Mouse (Mus musculus): ENCODE measurements around the gene P2rx7. TPM values are rescaled to one million over a fixed set of nuclear protein-coding genes. Genes with fewer than 3 reads are reported as not detected.

Gene P2rx7
- total RNA-seq (2012; rRNA removed) = 10.5 and 13.5 TPM in 2 replicates

- H3K9me3 ChIP-seq (ENCODE audit: control insufficient read depth, insufficient read depth, low read depth, low read length) = no peaks in the 10 kb centered on the region
- H3K4me3 ChIP-seq (ENCODE audit: insufficient read depth in 1 of 2, low read depth in 1 of 2, low read length in 2 of 2, poor library complexity in 1 of 2, severe bottlenecking in 1 of 2) = peak within 1 kb of the TSS; percentile 26 to 38; a peak in 3 of 4 replicates
- H3K27ac ChIP-seq (ENCODE audit: insufficient read depth, low read depth, low read length, poor library complexity, severe bottlenecking) = no peak within 1 kb of the TSS
- H3K4me1 ChIP-seq (ENCODE audit: control insufficient read depth in 2 of 2, insufficient read depth in 2 of 2, low read length in 2 of 2, poor library complexity in 1 of 2) = peaks cover 4 to 9% of the 10 kb centered on the region in 2 experiments; a peak in 3 of 4 replicates
- peak within 1 kb of the TSS; percentile 36 for H3K9ac ChIP-seq (ENCODE audit: insufficient read depth, low read depth, low read length, poor library complexity, severe bottlenecking)
- DNase-seq (ENCODE audit: low read depth, low spot score) = no peak
- in situ Hi-C loops (cut with MboI; ENCODE audit: low sequenced_read_pairs in 2 of 2, unreplicated experiment in 2 of 2) = no loop called here
- no peaks in the 10 kb centered on the region; the same call in 1 of the 2 replicates for H3K36me3 ChIP-seq (ENCODE audit: control insufficient read depth, insufficient read depth, low read length, poor library complexity, severe bottlenecking)
- TF ChIP-seq ZC3H11A (IDR thresholded peaks at IDR 0.05; ENCODE audit: borderline replicate concordance, low read depth, low read length) (no peak), ZNF384 (IDR thresholded peaks at IDR 0.05; ENCODE audit: low read depth, low read length) (no peak), CHD2 (IDR thresholded peaks at IDR 0.05; ENCODE audit: low read depth, low read length) (no peak), MAFK (IDR thresholded peaks at IDR 0.05; ENCODE audit: insufficient read depth, low read depth, low read length) (no peak), HCFC1 (IDR thresholded peaks at IDR 0.05; ENCODE audit: borderline replicate concordance, insufficient read depth, low read length) (no peak)
Observed at GRCm38 (mm10) chr5:122643701-122644100, at the start of gene P2rx7. Gene P2rx7, plus strand, starts transcription at chr5:122643911.

GRCm38 (mm10) chr5:122595470-122595869 is 48.2 kb upstream of the P2rx7 start:
- no peaks in the 10 kb centered on the region for H3K9me3 ChIP-seq (ENCODE audit: control insufficient read depth, insufficient read depth, low read depth, low read length)
- in situ Hi-C loops (cut with MboI; ENCODE audit: low sequenced_read_pairs in 2 of 2, unreplicated experiment in 2 of 2) = no loop called here
- 0 out of 2 replicates have a peak, but pooled peaks cover 2% of the 10 kb centered on the region for H3K36me3 ChIP-seq (ENCODE audit: control insufficient read depth, insufficient read depth, low read length, poor library complexity, severe bottlenecking)
- H3K4me3 ChIP-seq (ENCODE audit: insufficient read depth in 1 of 2, low read depth in 1 of 2, low read length in 2 of 2, poor library complexity in 1 of 2, severe bottlenecking in 1 of 2) = no peak overlapping the region
- TF ChIP-seq ZC3H11A (IDR thresholded peaks at IDR 0.05; ENCODE audit: borderline replicate concordance, low read depth, low read length) = no peak
- no peak for TF ChIP-seq ZNF384 (IDR thresholded peaks at IDR 0.05; ENCODE audit: low read depth, low read length)
- no peak for TF ChIP-seq CHD2 (IDR thresholded peaks at IDR 0.05; ENCODE audit: low read depth, low read length)
- TF ChIP-seq MAFK (IDR thresholded peaks at IDR 0.05; ENCODE audit: insufficient read depth, low read depth, low read length) = no peak
- TF ChIP-seq HCFC1 (IDR thresholded peaks at IDR 0.05; ENCODE audit: borderline replicate concordance, insufficient read depth, low read length) = no peak
- H3K9ac ChIP-seq (ENCODE audit: insufficient read depth, low read depth, low read length, poor library complexity, severe bottlenecking) = no peak overlapping the region
- no peak for DNase-seq (ENCODE audit: low read depth, low spot score)
- H3K4me1 ChIP-seq (ENCODE audit: control insufficient read depth in 2 of 2, insufficient read depth in 2 of 2, low read length in 2 of 2, poor library complexity in 1 of 2) = no peaks in the 10 kb centered on the region
- H3K27ac ChIP-seq (ENCODE audit: insufficient read depth, low read depth, low read length, poor library complexity, severe bottlenecking) = no peak overlapping the region

- in situ Hi-C loops (cut with MboI; ENCODE audit: low sequenced_read_pairs in 2 of 2, unreplicated experiment in 2 of 2) = no loop called here
- Histone ChIP-seq H3K9ac (ENCODE audit: insufficient read depth, low read depth, low read length, poor library complexity, severe bottlenecking) (no peak overlapping the region), H3K36me3 (ENCODE audit: control insufficient read depth, insufficient read depth, low read length, poor library complexity, severe bottlenecking) (0 out of 2 replicates have a peak, but pooled peaks cover 5% of the 10 kb centered on the region), H3K4me1 (ENCODE audit: control insufficient read depth in 2 of 2, insufficient read depth in 2 of 2, low read length in 2 of 2, poor library complexity in 1 of 2) (no peaks in the 10 kb centered on the region), H3K4me3 (ENCODE audit: insufficient read depth in 1 of 2, low read depth in 1 of 2, low read length in 2 of 2, poor library complexity in 1 of 2, severe bottlenecking in 1 of 2) (no peak overlapping the region), H3K27ac (ENCODE audit: insufficient read depth, low read depth, low read length, poor library complexity, severe bottlenecking) (no peak overlapping the region), H3K9me3 (ENCODE audit: control insufficient read depth, insufficient read depth, low read depth, low read length) (no peaks in the 10 kb centered on the region)
- no peak for TF ChIP-seq MAFK (IDR thresholded peaks at IDR 0.05; ENCODE audit: insufficient read depth, low read depth, low read length)
- no peak for TF ChIP-seq HCFC1 (IDR thresholded peaks at IDR 0.05; ENCODE audit: borderline replicate concordance, insufficient read depth, low read length)
- TF ChIP-seq ZC3H11A (IDR thresholded peaks at IDR 0.05; ENCODE audit: borderline replicate concordance, low read depth, low read length) = no peak
- TF ChIP-seq ZNF384 (IDR thresholded peaks at IDR 0.05; ENCODE audit: low read depth, low read length) = no peak
- no peak for TF ChIP-seq CHD2 (IDR thresholded peaks at IDR 0.05; ENCODE audit: low read depth, low read length)
- DNase-seq (ENCODE audit: low read depth, low spot score) = no peak
Observed at GRCm38 (mm10) chr5:122602233-122602632, 41.5 kb upstream of the P2rx7 start.

- in situ Hi-C loops (cut with MboI; ENCODE audit: low sequenced_read_pairs in 2 of 2, unreplicated experiment in 2 of 2) = no loop called here
- no peak overlapping the region for H3K9ac ChIP-seq (ENCODE audit: insufficient read depth, low read depth, low read length, poor library complexity, severe bottlenecking)
- H3K4me1 ChIP-seq (ENCODE audit: control insufficient read depth in 2 of 2, insufficient read depth in 2 of 2, low read length in 2 of 2, poor library complexity in 1 of 2) = no peaks in the 10 kb centered on the region
- H3K27ac ChIP-seq (ENCODE audit: insufficient read depth, low read depth, low read length, poor library complexity, severe bottlenecking) = no peak overlapping the region
- no peak for TF ChIP-seq HCFC1 (IDR thresholded peaks at IDR 0.05; ENCODE audit: borderline replicate concordance, insufficient read depth, low read length)
- TF ChIP-seq ZC3H11A (IDR thresholded peaks at IDR 0.05; ENCODE audit: borderline replicate concordance, low read depth, low read length) = no peak
- no peak for TF ChIP-seq CHD2 (IDR thresholded peaks at IDR 0.05; ENCODE audit: low read depth, low read length)
- no peak for TF ChIP-seq MAFK (IDR thresholded peaks at IDR 0.05; ENCODE audit: insufficient read depth, low read depth, low read length)
- no peak for TF ChIP-seq ZNF384 (IDR thresholded peaks at IDR 0.05; ENCODE audit: low read depth, low read length)
- DNase-seq (ENCODE audit: low read depth, low spot score) = no peak
- H3K4me3 ChIP-seq (ENCODE audit: insufficient read depth in 1 of 2, low read depth in 1 of 2, low read length in 2 of 2, poor library complexity in 1 of 2, severe bottlenecking in 1 of 2) = no peak overlapping the region
- H3K9me3 ChIP-seq (ENCODE audit: control insufficient read depth, insufficient read depth, low read depth, low read length) = no peaks in the 10 kb centered on the region
- H3K36me3 ChIP-seq (ENCODE audit: control insufficient read depth, insufficient read depth, low read length, poor library complexity, severe bottlenecking) = 0 out of 2 replicates have a peak, but pooled peaks cover 5% of the 10 kb centered on the region
Observed at GRCm38 (mm10) chr5:122604894-122605293, 38.8 kb upstream of the P2rx7 start.
